Mouse (Mus musculus): ENCODE results near the gene Zfp281.

Zfp281 gene

GRCm38 (mm10) chr1:136624146-136625018 lies at the start of gene Zfp281:
Gene Zfp281 (plus strand): TSS chr1:136624901.
- DNase-seq (ENCODE audit: low spot score): peak; percentile 96

GRCm38 (mm10) chr1:136577890-136578663 lies 46.6 kb upstream of the Zfp281 start:
- DNase-seq (ENCODE audit: low spot score): no peak

- DNase-seq (ENCODE audit: low spot score): no peak
These were observed 45.3 kb upstream of the Zfp281 start for GRCm38 (mm10) chr1:136579360-136579759.

- no peak for DNase-seq (ENCODE audit: low spot score)
These were observed 44.4 kb upstream of the Zfp281 start for GRCm38 (mm10) chr1:136580266-136580665.

- DNase-seq (ENCODE audit: low spot score): no peak
These were observed 42.9 kb upstream of the Zfp281 start for GRCm38 (mm10) chr1:136581841-136582240.

GRCm38 (mm10) chr1:136587761-136588405 lies 36.8 kb upstream of the Zfp281 start:
- DNase-seq (ENCODE audit: low spot score): no peak

- no peak for DNase-seq (ENCODE audit: low spot score)
These were observed 35.8 kb upstream of the Zfp281 start for GRCm38 (mm10) chr1:136588908-136589307.

GRCm38 (mm10) chr1:136592741-136593140 lies 32.0 kb upstream of the Zfp281 start:
- DNase-seq (ENCODE audit: low spot score): no peak

- no peak for DNase-seq (ENCODE audit: low spot score)
These were observed 30.4 kb upstream of the Zfp281 start for GRCm38 (mm10) chr1:136594235-136594850.

GRCm38 (mm10) chr1:136596821-136597220 lies 27.9 kb upstream of the Zfp281 start:
- DNase-seq (ENCODE audit: low spot score): no peak

GRCm38 (mm10) chr1:136598286-136598685 lies 26.4 kb upstream of the Zfp281 start:
- DNase-seq (ENCODE audit: low spot score): no peak

- DNase-seq (ENCODE audit: low spot score): no peak
These were observed 24.6 kb upstream of the Zfp281 start for GRCm38 (mm10) chr1:136600067-136600466.

GRCm38 (mm10) chr1:136600647-136601345 lies 23.9 kb upstream of the Zfp281 start:
- no peak for DNase-seq (ENCODE audit: low spot score)

GRCm38 (mm10) chr1:136601346-136601888 lies 23.3 kb upstream of the Zfp281 start:
- no peak for DNase-seq (ENCODE audit: low spot score)

- no peak for DNase-seq (ENCODE audit: low spot score)
These were observed 22.4 kb upstream of the Zfp281 start for GRCm38 (mm10) chr1:136602303-136602702.

- no peak for DNase-seq (ENCODE audit: low spot score)
These were observed 20.5 kb upstream of the Zfp281 start for GRCm38 (mm10) chr1:136604190-136604589.

GRCm38 (mm10) chr1:136605790-136606189 lies 18.9 kb upstream of the Zfp281 start:
- DNase-seq (ENCODE audit: low spot score): no peak

GRCm38 (mm10) chr1:136606278-136606677 lies 18.4 kb upstream of the Zfp281 start:
- no peak for DNase-seq (ENCODE audit: low spot score)

- no peak for DNase-seq (ENCODE audit: low spot score)
These were observed 16.1 kb upstream of the Zfp281 start for GRCm38 (mm10) chr1:136608339-136609261.

GRCm38 (mm10) chr1:136611803-136612202 lies 12.9 kb upstream of the Zfp281 start:
- DNase-seq (ENCODE audit: low spot score): no peak

Measured in lung, postnatal 25 days (tissue).